In the genomic region with DNA sequence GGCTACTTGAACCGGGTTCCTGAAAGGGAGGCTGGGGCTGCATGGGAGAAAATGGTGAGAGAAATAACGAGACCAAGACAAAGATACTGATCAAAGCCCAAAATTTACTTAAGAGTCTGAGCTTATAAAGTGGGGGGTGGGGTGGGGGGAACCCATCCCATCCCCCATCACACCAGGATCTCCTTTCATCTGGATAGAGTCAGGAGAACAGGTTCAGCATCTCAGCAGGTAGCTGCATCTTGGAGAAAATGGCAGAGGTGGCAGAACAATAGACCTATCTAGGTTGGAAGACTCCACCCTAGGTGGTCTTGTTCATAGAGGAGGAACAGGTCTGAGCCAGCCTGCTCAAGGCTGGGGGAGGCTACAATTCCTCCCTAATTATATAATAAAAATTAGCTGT, we compare ENCODE assay signal across 6 mouse cellular contexts. TPM values are rescaled to one million over a fixed set of nuclear protein-coding genes. Genes with fewer than 3 reads are reported as not detected.
"Had no signal": no experiment of that assay in that cellular context is flagged by ENCODE, and none has a peak within 500 bp of the region (broad histone marks: within the 10 kb centered on the region; RNA-seq: fewer than 3 reads in every experiment).

No protein-coding gene starts in this region.

RNA-seq across cellular contexts. Expression of gene Stk31, which starts 17.6 kb away (rescaled TPM):
- total RNA-seq: liver, adult 2 months; megakaryocyte progenitor cell, adult 5-6 weeks; megakaryocyte, adult 5-6 weeks; megakaryocyte-erythroid progenitor cell, adult 5-6 weeks; midbrain, postnatal 0 days; monocyte, adult 5-6 weeks had no signal

RNA-seq across cellular contexts. Expression of gene Fam221a, which starts 45.4 kb away (rescaled TPM):
- total RNA-seq: monocyte, adult 5-6 weeks had no signal
